Mouse (Mus musculus): Measurements from ENCODE around the gene Ces1d. TPM values are rescaled to one million over a fixed set of nuclear protein-coding genes. Genes with fewer than 3 reads are reported as not detected.
"Not testable (repeated sequence)": the region's sequence is repeated elsewhere in the genome, so short reads cannot be mapped to it uniquely, and the experiment has no call there.

The Ces1d gene
- polyA plus RNA-seq, 1 experiment from 2014 or later, result 0.20 TPM

DNA sequence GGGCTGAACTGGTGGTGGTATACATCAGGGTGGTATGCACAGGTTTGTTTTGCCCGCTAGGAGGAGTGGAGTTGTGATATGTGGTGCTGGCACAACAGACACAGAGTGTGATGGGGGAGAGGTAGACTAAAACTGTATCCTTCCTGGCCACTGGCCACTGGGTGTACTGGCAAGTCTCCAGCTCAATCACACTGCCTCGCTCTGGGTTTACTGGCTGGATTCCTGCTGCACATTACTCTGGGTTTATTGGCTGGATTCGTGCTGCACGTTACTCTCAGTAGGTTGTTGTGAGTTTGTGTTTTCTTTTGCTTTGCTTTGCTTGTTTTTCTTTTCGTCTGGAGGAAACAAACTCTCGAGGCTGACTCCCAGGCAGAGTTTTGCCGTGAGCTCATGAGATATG lies 1.5 kb upstream of the Ces1d start:
- not testable (repeated sequence) for H3K27me3 ChIP-seq (ENCODE audit: low read depth, poor library complexity, severe bottlenecking); H3K4me1 ChIP-seq; H3K4me3 ChIP-seq; H3K27ac ChIP-seq; H3K9me3 ChIP-seq (replicated peaks); H3K36me3 ChIP-seq; DNase-seq (ENCODE audit: low spot score)
- WGBS, result 87% methylated on average over 7 of the region's 7 CpGs

DNA sequence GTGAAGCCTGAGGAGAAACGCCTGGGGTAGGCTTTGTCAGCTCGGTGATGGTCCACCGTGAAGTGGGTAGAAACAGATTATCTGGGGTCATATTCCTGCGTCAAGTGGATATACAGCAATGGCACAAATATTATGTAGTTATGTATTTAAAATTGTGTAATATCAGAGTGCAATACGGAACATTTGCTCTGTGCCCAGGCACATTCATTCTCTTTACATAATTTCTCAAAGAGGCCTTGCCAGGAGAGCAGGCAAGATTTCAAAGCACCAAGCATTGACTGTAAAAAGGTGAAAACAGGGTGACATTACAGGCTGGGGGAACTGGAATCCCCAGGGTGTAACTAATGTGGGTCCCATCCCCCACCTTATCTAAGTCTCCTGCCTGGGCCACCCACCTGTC lies 1.2 kb downstream of the Ces1d start:
- WGBS, result 88% methylated on average over 5 of the region's 5 CpGs
- no peaks in the 10 kb centered on the region for H3K27me3 ChIP-seq (ENCODE audit: low read depth, poor library complexity, severe bottlenecking)
- H3K9me3 ChIP-seq (replicated peaks), result no peaks in the 10 kb centered on the region
- H3K27ac ChIP-seq, result no peak overlapping the region
- H3K4me1 ChIP-seq, result no peaks in the 10 kb centered on the region
- DNase-seq (ENCODE audit: low spot score), result no peak
- no peak overlapping the region for H3K4me3 ChIP-seq
- no peaks in the 10 kb centered on the region for H3K36me3 ChIP-seq

DNA sequence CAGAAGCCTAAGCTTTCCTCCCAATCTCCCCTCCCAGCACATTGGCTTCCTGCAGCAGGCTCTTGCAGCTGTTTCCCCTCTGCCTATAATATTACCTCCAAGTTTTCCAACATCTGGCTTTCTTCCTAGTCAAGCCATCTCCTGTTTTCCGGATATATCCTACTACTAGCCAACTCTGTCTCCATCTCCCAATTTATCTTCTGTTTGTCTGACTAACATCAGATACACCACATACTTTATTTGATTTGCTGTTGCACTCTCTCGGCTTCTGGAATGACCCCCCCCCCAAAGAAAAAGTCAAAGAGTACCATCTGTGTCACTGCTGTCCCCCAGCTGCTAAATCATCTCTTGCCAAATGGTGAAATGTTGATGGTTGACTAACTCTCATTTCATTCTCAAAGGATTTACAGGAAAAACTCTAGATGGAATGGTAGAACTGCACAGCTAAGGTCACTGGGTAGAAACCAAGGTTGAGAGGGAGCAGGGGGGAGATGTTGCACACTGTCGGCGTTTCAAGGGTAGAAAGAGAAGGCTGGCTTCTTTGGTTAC lies 17.0 kb downstream of the Ces1d start:
- 81% methylated on average over 4 of the region's 4 CpGs for WGBS

DNA sequence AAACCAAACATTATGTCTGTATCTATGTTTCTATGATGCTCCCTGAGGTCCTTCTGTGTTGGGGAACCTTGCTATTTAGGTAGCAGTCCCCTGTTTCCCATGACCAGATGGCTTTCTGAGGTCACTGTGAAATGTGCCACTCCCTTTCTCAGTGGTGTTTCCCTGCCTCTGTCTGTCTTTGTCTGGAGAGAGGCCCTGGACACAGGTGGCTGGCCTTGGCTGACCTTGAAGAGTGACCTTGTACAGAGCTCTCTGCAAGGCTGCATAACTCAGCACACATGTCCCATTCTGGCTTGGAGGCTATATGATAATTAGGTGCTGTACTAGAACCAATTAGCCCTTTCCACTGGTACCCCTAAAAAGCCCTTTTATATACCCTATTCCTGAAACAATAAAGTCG lies 21.0 kb downstream of the Ces1d start:
- DNase-seq (ENCODE audit: low spot score), result no peak
- no peaks in the 10 kb centered on the region for H3K9me3 ChIP-seq (replicated peaks)
- H3K4me1 ChIP-seq, result peaks cover 13% of the 10 kb centered on the region
- no peaks in the 10 kb centered on the region for H3K27me3 ChIP-seq (ENCODE audit: low read depth, poor library complexity, severe bottlenecking)
- 58% methylated on average over 1 of the region's 1 CpGs for WGBS
- no peaks in the 10 kb centered on the region for H3K36me3 ChIP-seq
- no peak overlapping the region for H3K4me3 ChIP-seq
- no peak overlapping the region for H3K27ac ChIP-seq

More for the DNA sequence above, 17.0 kb downstream of the Ces1d start:
- no peak overlapping the region for H3K27ac ChIP-seq
- no peaks in the 10 kb centered on the region for H3K27me3 ChIP-seq (ENCODE audit: low read depth, poor library complexity, severe bottlenecking)
- no peaks in the 10 kb centered on the region for H3K9me3 ChIP-seq (replicated peaks)
- no peak for DNase-seq (ENCODE audit: low spot score)
- peaks cover 13% of the 10 kb centered on the region for H3K4me1 ChIP-seq
- H3K4me3 ChIP-seq, result no peak overlapping the region
- H3K36me3 ChIP-seq, result no peaks in the 10 kb centered on the region

DNA sequence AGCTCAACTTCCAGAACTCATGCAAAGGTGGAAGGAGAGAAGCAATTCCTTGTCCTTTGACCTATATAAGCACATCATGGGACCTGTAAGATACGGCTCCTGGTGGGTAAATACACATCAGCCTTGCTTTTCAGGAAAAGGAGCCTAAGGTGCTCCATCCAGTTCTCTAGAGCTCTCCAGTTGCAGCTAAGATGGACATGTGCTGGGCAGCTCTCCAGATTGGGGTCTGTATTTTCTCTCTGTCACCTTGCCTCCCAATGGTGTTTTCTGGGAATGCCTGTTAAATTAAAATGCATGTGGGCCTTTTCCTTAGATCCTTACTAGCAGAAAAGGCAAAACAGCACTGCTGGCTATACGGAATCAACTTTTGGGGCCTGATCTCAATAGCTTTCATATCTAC lies 23.1 kb downstream of the Ces1d start:
- H3K27ac ChIP-seq, result no peak overlapping the region
- no peaks in the 10 kb centered on the region for H3K27me3 ChIP-seq (ENCODE audit: low read depth, poor library complexity, severe bottlenecking)
- no peak for DNase-seq (ENCODE audit: low spot score)
- H3K36me3 ChIP-seq, result no peaks in the 10 kb centered on the region
- H3K4me1 ChIP-seq, result peaks cover 13% of the 10 kb centered on the region
- H3K4me3 ChIP-seq, result no peak overlapping the region
- no peaks in the 10 kb centered on the region for H3K9me3 ChIP-seq (replicated peaks)
- WGBS, result 83% methylated on average over 2 of the region's 2 CpGs

DNA sequence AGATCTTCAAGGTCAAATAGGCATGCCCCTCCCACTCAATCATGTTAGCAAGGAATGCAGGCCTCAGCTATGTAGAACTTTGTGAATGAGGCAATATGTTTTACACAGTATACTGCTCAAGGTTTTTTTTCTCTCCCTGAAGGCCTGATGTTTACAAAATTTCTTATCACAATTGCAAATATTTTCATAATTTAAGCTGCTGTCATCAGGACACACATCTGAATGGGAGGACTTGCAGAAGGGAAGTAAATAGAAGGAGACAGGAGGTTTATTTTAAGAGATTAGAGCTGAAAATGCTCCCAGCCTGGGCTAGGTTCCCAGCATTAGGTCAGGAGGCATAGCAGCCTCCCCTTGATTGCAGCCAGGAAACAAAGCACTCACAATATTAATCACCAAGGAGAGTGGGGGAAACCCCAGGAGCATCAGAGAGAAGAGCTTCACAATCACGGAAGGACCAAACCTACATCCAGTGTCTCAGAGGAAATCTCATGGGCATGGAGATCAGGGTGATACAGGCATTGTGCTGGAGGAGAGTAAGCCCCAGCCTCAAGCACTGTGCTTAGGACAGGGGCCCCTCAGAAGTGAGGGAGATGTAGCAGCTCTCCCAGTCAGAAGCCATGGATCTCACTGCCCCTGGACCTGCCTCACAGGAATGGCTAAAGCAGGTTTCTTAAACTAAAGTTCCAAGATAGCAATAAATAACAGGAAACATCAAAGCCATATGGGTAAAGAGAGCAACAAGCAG lies 25.6 kb downstream of the Ces1d start:
- H3K4me1 ChIP-seq, result peaks cover 11% of the 10 kb centered on the region
- DNase-seq (ENCODE audit: low spot score), result no peak
- H3K4me3 ChIP-seq, result no peak overlapping the region
- WGBS, result 57% methylated on average over 1 of the region's 1 CpGs
- H3K27me3 ChIP-seq (ENCODE audit: low read depth, poor library complexity, severe bottlenecking), result no peaks in the 10 kb centered on the region
- H3K36me3 ChIP-seq, result no peaks in the 10 kb centered on the region
- H3K9me3 ChIP-seq (replicated peaks), result no peaks in the 10 kb centered on the region
- no peak overlapping the region for H3K27ac ChIP-seq

DNA sequence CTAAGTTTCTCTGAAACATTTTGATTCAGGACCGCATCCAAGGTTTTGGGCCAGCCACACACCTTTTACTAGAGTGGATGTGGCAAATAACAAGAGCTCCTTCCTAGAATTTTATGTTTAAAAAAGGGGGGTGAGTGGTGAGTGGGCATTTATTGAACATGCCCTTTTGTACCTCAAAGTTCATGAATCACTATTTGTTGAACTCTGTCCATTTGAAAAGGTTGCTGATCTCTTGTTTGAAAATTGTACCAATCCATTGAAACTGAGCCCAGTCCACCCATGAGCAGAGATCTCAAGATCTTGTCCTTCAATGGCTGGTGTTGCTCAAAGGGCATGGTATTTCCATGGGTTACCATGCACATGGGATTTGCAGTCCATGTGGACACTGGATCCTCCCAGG lies 34.3 kb downstream of the Ces1d start:
- no peak for DNase-seq (ENCODE audit: low spot score)
- Histone ChIP-seq H3K9me3 (replicated peaks) (no peaks in the 10 kb centered on the region), H3K27me3 (ENCODE audit: low read depth, poor library complexity, severe bottlenecking) (no peaks in the 10 kb centered on the region), H3K36me3 (no peaks in the 10 kb centered on the region), H3K27ac (no peak overlapping the region), H3K4me1 (no peaks in the 10 kb centered on the region), H3K4me3 (no peak overlapping the region)
- 93% methylated on average over 1 of the region's 1 CpGs for WGBS

DNA sequence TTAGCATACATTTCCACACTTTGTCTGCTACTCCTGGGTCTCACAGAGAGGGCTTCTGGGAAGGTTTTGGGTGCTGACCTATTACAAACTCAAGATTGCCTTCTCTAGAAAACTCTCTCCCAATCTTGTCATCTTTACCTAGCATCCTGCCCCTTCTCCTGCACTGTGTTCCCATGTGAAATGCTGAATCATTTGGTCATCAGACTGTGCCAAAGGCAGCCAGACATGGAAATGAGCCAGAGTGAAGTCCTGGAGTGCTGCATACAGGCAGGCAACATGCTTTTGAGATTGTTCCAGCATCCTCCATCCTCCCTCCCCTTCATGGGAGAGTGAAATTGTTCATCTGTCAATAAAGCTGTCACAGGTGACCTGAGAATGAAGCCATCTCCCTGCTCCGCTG lies 46.2 kb downstream of the Ces1d start:
- H3K27me3 ChIP-seq (ENCODE audit: low read depth, poor library complexity, severe bottlenecking), result no peaks in the 10 kb centered on the region
- DNase-seq (ENCODE audit: low spot score), result no peak
- H3K4me3 ChIP-seq, result no peak overlapping the region
- WGBS, result 96% methylated on average over 1 of the region's 1 CpGs
- no peaks in the 10 kb centered on the region for H3K9me3 ChIP-seq (replicated peaks)
- H3K4me1 ChIP-seq, result no peaks in the 10 kb centered on the region
- no peak overlapping the region for H3K27ac ChIP-seq
- no peaks in the 10 kb centered on the region for H3K36me3 ChIP-seq

DNA sequence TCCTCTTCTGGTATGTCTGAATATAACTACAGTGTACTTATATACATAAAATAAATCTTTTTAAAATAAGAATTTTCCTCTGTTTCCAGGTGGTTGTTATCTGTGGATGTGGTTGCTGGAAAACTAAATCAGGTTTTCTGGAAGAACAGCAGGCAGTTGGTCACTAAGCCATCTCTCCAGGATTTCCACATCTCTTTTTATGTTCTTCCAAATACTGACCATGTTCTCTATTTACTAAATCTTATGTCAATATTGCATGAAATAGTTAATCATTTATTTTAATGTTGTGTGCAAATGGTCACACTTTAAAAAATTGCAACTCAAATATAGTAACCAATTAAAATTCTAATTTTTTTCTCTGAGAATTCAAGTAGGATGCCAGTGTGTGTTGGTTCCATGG lies 50.3 kb downstream of the Ces1d start:
- Histone ChIP-seq H3K27me3 (ENCODE audit: low read depth, poor library complexity, severe bottlenecking) (no peaks in the 10 kb centered on the region), H3K4me3 (no peak overlapping the region), H3K27ac (no peak overlapping the region), H3K36me3 (no peaks in the 10 kb centered on the region), H3K4me1 (no peaks in the 10 kb centered on the region), H3K9me3 (replicated peaks) (no peaks in the 10 kb centered on the region)
- DNase-seq (ENCODE audit: low spot score), result no peak

DNA sequence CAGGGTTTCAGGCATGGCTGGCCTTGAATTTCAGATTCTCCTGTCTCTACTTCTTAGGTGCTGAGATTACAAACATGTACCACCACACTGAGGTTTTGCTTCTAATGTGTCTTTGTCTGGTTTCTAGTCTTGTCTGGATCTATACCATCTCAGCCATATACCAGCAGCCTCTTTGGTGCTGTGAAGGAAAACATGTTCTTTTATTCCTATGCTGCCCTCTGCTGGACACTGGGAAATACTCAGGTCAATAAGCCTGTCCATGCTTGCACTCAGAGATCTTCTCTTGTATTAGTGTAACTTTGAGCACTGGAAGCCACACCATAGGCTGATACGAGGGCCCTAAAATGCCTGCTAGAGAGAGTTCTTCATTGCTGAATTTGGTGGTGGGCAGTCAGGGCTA lies 56.9 kb downstream of the Ces1d start:
- Histone ChIP-seq H3K27me3 (ENCODE audit: low read depth, poor library complexity, severe bottlenecking) (no peaks in the 10 kb centered on the region), H3K4me1 (no peaks in the 10 kb centered on the region)
- 57% methylated on average over 1 of the region's 1 CpGs for WGBS

DNA sequence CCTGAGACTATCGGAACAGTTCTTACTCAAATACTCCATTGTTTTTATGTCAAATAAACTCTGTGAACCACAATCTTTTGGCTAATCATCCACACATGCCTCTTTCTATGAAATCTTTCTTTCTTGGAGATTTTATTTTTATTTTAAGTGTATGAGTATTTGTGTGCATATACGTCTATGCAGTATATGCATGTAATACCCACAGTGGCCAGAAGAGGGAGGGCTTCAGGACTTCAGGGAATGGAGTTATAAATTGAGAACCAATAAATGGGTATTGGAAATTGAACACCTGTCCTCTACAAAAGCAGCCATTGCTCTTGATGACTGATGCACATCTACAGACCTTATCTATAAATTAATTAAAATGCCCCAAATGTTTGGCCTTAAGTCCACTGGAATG lies 65.4 kb downstream of the Ces1d start:
- Histone ChIP-seq H3K27ac (no peak overlapping the region), H3K36me3 (no peaks in the 10 kb centered on the region), H3K27me3 (ENCODE audit: low read depth, poor library complexity, severe bottlenecking) (no peaks in the 10 kb centered on the region), H3K4me1 (no peaks in the 10 kb centered on the region), H3K9me3 (replicated peaks) (no peaks in the 10 kb centered on the region), H3K4me3 (no peak overlapping the region)
- no peak for DNase-seq (ENCODE audit: low spot score)
- WGBS, result 88% methylated on average over 2 of the region's 2 CpGs

More for the DNA sequence above, 56.9 kb downstream of the Ces1d start:
- peak; percentile 35 for DNase-seq (ENCODE audit: low spot score)
- no peak overlapping the region for H3K27ac ChIP-seq
- no peaks in the 10 kb centered on the region for H3K9me3 ChIP-seq (replicated peaks)
- no peaks in the 10 kb centered on the region for H3K36me3 ChIP-seq
- H3K4me3 ChIP-seq, result no peak overlapping the region

DNA sequence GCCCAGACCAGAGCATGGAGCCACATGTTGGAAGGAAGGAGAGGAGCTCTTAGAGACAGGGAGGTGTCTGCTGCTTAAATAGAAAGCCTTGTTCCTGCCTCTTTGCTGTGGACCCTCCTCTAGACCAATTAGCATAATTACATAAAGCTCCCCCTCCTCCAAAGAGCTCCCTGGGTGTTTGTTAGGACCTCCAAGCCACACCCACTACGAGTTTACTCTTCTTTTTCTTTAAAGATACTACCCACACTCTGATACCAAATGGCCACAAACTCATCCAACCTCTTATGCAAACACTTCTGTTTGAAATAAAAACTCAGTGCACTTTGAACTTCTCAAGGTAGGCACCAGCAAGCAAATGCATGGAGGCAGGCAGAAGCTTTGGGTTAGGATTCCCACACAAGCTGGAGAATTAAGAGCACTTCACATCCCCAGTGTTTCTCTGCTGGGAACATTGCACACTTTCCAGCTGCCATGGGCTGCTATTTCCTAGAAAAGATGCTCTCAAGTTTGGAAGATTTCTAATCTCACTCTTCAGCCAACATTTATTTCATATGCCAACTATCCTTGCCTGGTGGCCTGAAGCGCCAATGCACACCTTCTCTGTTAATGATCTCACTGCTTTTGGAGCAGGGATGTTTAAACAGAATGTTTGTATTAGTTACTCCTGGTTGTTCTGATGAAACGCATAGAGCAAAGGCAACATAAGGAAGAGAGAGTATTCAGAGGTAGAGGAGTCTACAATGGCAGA lies 66.2 kb downstream of the Ces1d start, which contains the start of gene Ces1c:
TSS of gene Ces1c (minus strand) at position 51 of the 748 bp plus-strand sequence.
- Histone ChIP-seq H3K27ac (no peak within 1 kb of the TSS), H3K4me3 (no peak within 1 kb of the TSS), H3K4me1 (no peaks in the 10 kb centered on the region), H3K9me3 (replicated peaks) (no peaks in the 10 kb centered on the region), H3K36me3 (no peaks in the 10 kb centered on the region), H3K27me3 (ENCODE audit: low read depth, poor library complexity, severe bottlenecking) (no peaks in the 10 kb centered on the region)
- WGBS, result 81% methylated on average over 3 of the region's 3 CpGs
- DNase-seq (ENCODE audit: low spot score), result no peak

DNA sequence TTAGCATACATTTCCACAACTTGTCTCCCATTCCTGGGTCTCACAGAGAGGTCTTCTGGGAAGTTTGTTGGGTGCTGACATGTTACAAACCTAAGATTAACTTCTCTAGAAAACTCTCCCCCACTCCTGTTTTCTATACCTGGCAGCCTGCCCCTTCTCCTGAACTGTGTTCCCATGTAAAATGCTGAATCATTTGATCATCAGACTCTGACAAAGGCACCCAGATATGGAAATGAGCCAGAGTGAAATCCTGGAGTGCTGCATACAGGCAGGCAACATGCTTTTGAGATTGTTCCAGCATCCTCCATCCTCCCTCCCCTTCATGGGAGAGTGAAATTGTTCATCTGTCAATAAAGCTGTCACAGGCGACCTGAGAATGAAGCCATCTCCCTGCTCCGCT lies 71.2 kb downstream of the Ces1d start:
- Histone ChIP-seq H3K36me3 (no peaks in the 10 kb centered on the region), H3K27me3 (ENCODE audit: low read depth, poor library complexity, severe bottlenecking) (no peaks in the 10 kb centered on the region), H3K27ac (no peak overlapping the region), H3K9me3 (replicated peaks) (no peaks in the 10 kb centered on the region), H3K4me1 (no peaks in the 10 kb centered on the region), H3K4me3 (no peak overlapping the region)
- 72% methylated on average over 2 of the region's 2 CpGs for WGBS
- DNase-seq (ENCODE audit: low spot score), result no peak

All from limb, embryonic 10.5 days (tissue).